Mouse (Mus musculus) small intestine, adult 2 months (tissue): ENCODE data around the gene Pam16. TPM values are rescaled to one million over a fixed set of nuclear protein-coding genes. Genes with fewer than 3 reads are reported as not detected.

ENCODE experiments used
- H3K27ac ChIP-seq: fragments of 200-500 bp; 2 replicates; pipeline ENCODE4 v1.5.1; 2012; ENCODE audit warnings: low read depth, low read length, control low read depth, inconsistent platforms; ENCODE audit not compliant: insufficient read depth
- H3K27me3 ChIP-seq: fragments of 200-500 bp; 2 replicates; pipeline ENCODE4 v1.6.1; 2012; ENCODE audit warnings: mild to moderate bottlenecking, moderate library complexity, low read length, inconsistent platforms; ENCODE audit not compliant: control insufficient read depth, insufficient read depth
- H3K36me3 ChIP-seq: fragments of 200-500 bp; 2 replicates; pipeline ENCODE4 v1.6.1; 2012; ENCODE audit warnings: mild to moderate bottlenecking, low read length, control low read depth, inconsistent platforms; ENCODE audit not compliant: control insufficient read depth, insufficient read depth
- H3K4me1 ChIP-seq: fragments of 200-500 bp; 2 replicates; pipeline ENCODE4 v1.6.1; 2012; ENCODE audit warnings: low read length, inconsistent platforms, mixed read lengths; ENCODE audit not compliant: control insufficient read depth, insufficient read depth, insufficient read length
- H3K4me3 ChIP-seq: fragments of 200-500 bp; 2 replicates; pipeline ENCODE4 v1.5.1; 2012; ENCODE audit warnings: low read depth, mild to moderate bottlenecking, control low read depth, inconsistent platforms, low read length, moderate library complexity
- CTCF ChIP-seq: fragments of 200-500 bp; IDR thresholded peaks from 2 replicates; pipeline ENCODE4 v1.5.1; 2012; ENCODE audit warnings: low read depth, mild to moderate bottlenecking, control low read depth, inconsistent platforms, low read length, moderate library complexity, mixed read lengths; ENCODE audit not compliant: insufficient replicate concordance, insufficient read length; ENCODE audit errors: extremely low read depth
- POLR2A ChIP-seq: fragments of 200-500 bp; IDR thresholded peaks from 2 replicates; pipeline ENCODE4 v1.6.1; 2012; ENCODE audit warnings: low read depth, mild to moderate bottlenecking, control low read depth, inconsistent platforms, low read length, moderate library complexity
- WGBS: fragments of 180-500 bp; shearing (Covaris S2); methylation state at CpG from one replicate; pipeline ENCODE4 v1.1.7; 2018; 5-methylcytosine and 5-hydroxymethylcytosine counted together
- polyA plus RNA-seq: library from polyadenylated mRNA; depleted of rRNA; stranded (reverse); fragments of >200 nt; gene quantifications from 2 replicates; pipeline ENCODE4 v1.2.3, GENCODE M21; 2012

Pam16 gene
- polyA plus RNA-seq, 1 experiment = 8.7 TPM

- peaks cover 6% of the 10 kb centered on the region for H3K4me1 ChIP-seq
- TF ChIP-seq POLR2A = no peak
- TF ChIP-seq CTCF = no peak
- no peak overlapping the region for H3K4me3 ChIP-seq
- WGBS = 94% methylated on average over 4 of the region's 4 CpGs
- H3K27me3 ChIP-seq = no peaks in the 10 kb centered on the region
- no peak overlapping the region for H3K27ac ChIP-seq
- H3K36me3 ChIP-seq = peaks cover 33% of the 10 kb centered on the region
These were observed 22.0 kb upstream of the Pam16 start for GRCm38 (mm10) chr16:4646831-4647230.

GRCm38 (mm10) chr16:4645867-4646266 lies 21.1 kb upstream of the Pam16 start:
- Histone ChIP-seq H3K4me1 (peaks cover 8% of the 10 kb centered on the region), H3K4me3 (no peak overlapping the region), H3K27me3 (no peaks in the 10 kb centered on the region), H3K36me3 (peaks cover 28% of the 10 kb centered on the region), H3K27ac (no peak overlapping the region)
- WGBS = 87% methylated on average over 4 of the region's 4 CpGs
- TF ChIP-seq POLR2A (no peak), CTCF (no peak)

- 65% methylated on average over 11 of the region's 11 CpGs for WGBS
- H3K27ac ChIP-seq = peak overlapping the region; percentile 2; the same call in 1 of the 2 replicates
- H3K27me3 ChIP-seq = no peaks in the 10 kb centered on the region
- TF ChIP-seq CTCF (no peak), POLR2A (no peak)
- H3K4me1 ChIP-seq = peaks cover 16% of the 10 kb centered on the region
- H3K36me3 ChIP-seq = peaks cover 11% of the 10 kb centered on the region
- H3K4me3 ChIP-seq = no peak overlapping the region
These were observed 19.1 kb upstream of the Pam16 start for GRCm38 (mm10) chr16:4643670-4644419.

- 77% methylated on average over 6 of the region's 6 CpGs for WGBS
- peaks cover 16% of the 10 kb centered on the region for H3K4me1 ChIP-seq
- no peak overlapping the region for H3K4me3 ChIP-seq
- H3K36me3 ChIP-seq = peaks cover 11% of the 10 kb centered on the region
- TF ChIP-seq POLR2A = no peak
- no peak for TF ChIP-seq CTCF
- no peaks in the 10 kb centered on the region for H3K27me3 ChIP-seq
- peak overlapping the region; percentile 2; the same call in 1 of the 2 replicates for H3K27ac ChIP-seq
These were observed 18.1 kb upstream of the Pam16 start for GRCm38 (mm10) chr16:4642937-4643336.

GRCm38 (mm10) chr16:4642190-4642589 lies 17.4 kb upstream of the Pam16 start:
- Histone ChIP-seq H3K36me3 (peaks cover 16% of the 10 kb centered on the region), H3K27ac (no peak overlapping the region), H3K4me1 (peaks cover 16% of the 10 kb centered on the region), H3K4me3 (no peak overlapping the region), H3K27me3 (no peaks in the 10 kb centered on the region)
- TF ChIP-seq CTCF = no peak
- TF ChIP-seq POLR2A = no peak
- 76% methylated on average over 13 of the region's 13 CpGs for WGBS

- Histone ChIP-seq H3K27me3 (no peaks in the 10 kb centered on the region), H3K4me3 (0 out of 2 replicates have a peak overlapping the region, but pooled peaks have one; percentile 4), H3K36me3 (peaks cover 16% of the 10 kb centered on the region), H3K4me1 (peaks cover 16% of the 10 kb centered on the region), H3K27ac (peak overlapping the region; percentile 20; the same call in 1 of the 2 replicates)
- TF ChIP-seq CTCF = no peak
- TF ChIP-seq POLR2A = no peak
- WGBS = 64% methylated on average over 3 of the region's 3 CpGs
These were observed 16.5 kb upstream of the Pam16 start for GRCm38 (mm10) chr16:4641119-4641838.
